Mouse (Mus musculus) bone marrow, adult 2 months (tissue): Measurements from ENCODE around the gene Josd2. TPM values are rescaled to one million over a fixed set of nuclear protein-coding genes. Genes with fewer than 3 reads are reported as not detected.

Experiments used
- H3K27ac ChIP-seq: fragments of 200-500 bp; 2 replicates; pipeline ENCODE4 v1.5.1; 2012; ENCODE audit warnings: low read depth, mild to moderate bottlenecking, control low read depth, inconsistent platforms, low read length; ENCODE audit not compliant: control insufficient read depth, poor library complexity, insufficient read depth
- H3K4me1 ChIP-seq: fragments of 200-500 bp; 2 replicates; pipeline ENCODE4 v1.6.1; 2011; ENCODE audit warnings: low read length; ENCODE audit not compliant: control insufficient read depth, insufficient read depth
- H3K4me3 ChIP-seq: fragments of 200-500 bp; replicated peaks from 2 replicates; pipeline ENCODE3; 2011; ENCODE audit warnings: mild to moderate bottlenecking, low read depth, low read length, control low read depth; ENCODE audit not compliant: control insufficient read depth
- CTCF ChIP-seq: fragments of 200-500 bp; IDR thresholded peaks from 2 replicates; pipeline ENCODE4 v1.5.1; 2011; ENCODE audit warnings: low read length, control low read depth; ENCODE audit not compliant: control insufficient read depth, insufficient read depth
- POLR2A ChIP-seq: fragments of 200-500 bp; IDR thresholded peaks from 2 replicates; pipeline ENCODE4 v1.6.1; 2011; ENCODE audit warnings: low read depth, mild to moderate bottlenecking, control low read depth, low read length, borderline replicate concordance; ENCODE audit not compliant: control insufficient read depth
- WGBS: fragments of 180-500 bp; shearing (Covaris S2); methylation state at CpG from one replicate; pipeline ENCODE4 v1.1.7; 2018; 5-methylcytosine and 5-hydroxymethylcytosine counted together
- polyA plus RNA-seq: library from polyadenylated mRNA; stranded (reverse); fragments of >200 nt; gene quantifications from 2 replicates; pipeline ENCODE4 v1.2.4, GENCODE M21; 2011; ENCODE audit warnings: low replicate concordance; ENCODE audit not compliant: missing spikeins, insufficient read depth, insufficient read length

Josd2 gene
- polyA plus RNA-seq, 1 experiment, result 154 TPM

DNA sequence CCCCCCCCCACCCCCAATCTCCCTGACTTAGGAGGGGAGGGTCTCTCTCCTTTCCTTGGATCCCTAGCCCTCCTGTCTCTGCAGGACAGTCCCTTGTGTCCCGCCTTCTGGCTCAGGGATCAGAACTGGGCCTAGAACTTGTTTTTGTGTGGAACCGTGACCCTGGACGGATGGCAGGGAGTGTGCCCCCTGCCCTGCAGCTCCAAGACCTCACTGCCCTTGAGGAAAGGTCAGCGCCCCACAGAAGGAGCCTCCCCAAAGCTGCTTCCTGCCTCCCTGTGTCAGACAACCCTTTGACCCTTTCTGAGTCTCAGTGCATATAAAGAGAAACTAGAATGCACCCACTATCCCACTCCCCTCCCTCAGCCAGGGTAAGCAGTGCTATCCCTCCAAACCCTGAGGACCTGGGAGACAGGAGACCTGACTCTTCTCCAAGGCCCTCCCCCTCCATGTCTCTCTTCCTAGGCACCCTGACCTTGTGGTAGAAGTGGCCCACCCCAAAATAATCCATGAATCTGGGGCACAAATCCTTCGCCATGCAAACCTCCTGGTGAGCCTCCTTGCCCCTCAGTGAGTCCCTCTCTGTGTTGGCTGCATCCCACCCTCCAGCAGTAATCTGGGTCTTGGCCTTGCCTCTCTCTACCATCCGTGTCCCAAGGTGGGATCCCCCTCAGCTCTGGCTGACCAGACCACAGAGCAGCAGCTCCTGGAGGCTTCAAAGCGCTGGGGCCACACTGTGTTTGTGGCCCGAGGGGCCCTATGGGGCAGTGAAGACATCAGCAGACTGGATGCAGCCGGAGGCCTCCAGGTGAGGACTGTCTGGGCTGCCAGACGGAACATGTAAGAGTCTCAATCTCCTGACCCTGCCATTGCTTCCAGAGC lies 1.5 kb upstream of the Josd2 start:
- TF ChIP-seq POLR2A (no peak), CTCF (no peak)
- Histone ChIP-seq H3K27ac (no peak overlapping the region), H3K4me3 (no peak overlapping the region), H3K4me1 (no peaks in the 10 kb centered on the region; the same call in 1 of the 2 replicates)
- 81% methylated on average over 10 of the region's 10 CpGs for WGBS

- H3K4me1 ChIP-seq, result no peaks in the 10 kb centered on the region; the same call in 1 of the 2 replicates
- H3K27ac ChIP-seq, result no peak overlapping the region
These were observed 880 bp upstream of the Josd2 start for GRCm38 (mm10) chr7:44466888-44467311.

GRCm38 (mm10) chr7:44468644-44469285 lies 985 bp downstream of the Josd2 start:
- peak overlapping the region; percentile 72 for H3K4me3 ChIP-seq
- H3K27ac ChIP-seq, result peak overlapping the region; percentile 56
- peaks cover 1% of the 10 kb centered on the region for H3K4me1 ChIP-seq
- 0 out of 2 replicates have a peak, but pooled peaks have one; percentile 6 for TF ChIP-seq POLR2A
- TF ChIP-seq CTCF, result no peak
- WGBS, result 72% methylated on average over 15 of the region's 15 CpGs

More at GRCm38 (mm10) chr7:44466888-44467311, 880 bp upstream of the Josd2 start:
- 89% methylated on average over 16 of the region's 16 CpGs for WGBS
- no peak overlapping the region for H3K4me3 ChIP-seq
- TF ChIP-seq POLR2A, result no peak
- TF ChIP-seq CTCF, result no peak

- peak overlapping the region; percentile 8 for H3K4me3 ChIP-seq
- H3K27ac ChIP-seq, result peak overlapping the region; percentile 80
- TF ChIP-seq POLR2A (peak; percentile 55; the same call in 1 of the 2 replicates), CTCF (no peak)
- whole genome bisulfite sequencing, result 76% methylated on average over 16 of the region's 16 CpGs
- H3K4me1 ChIP-seq, result peaks cover 1% of the 10 kb centered on the region
These were observed 2.2 kb downstream of the Josd2 start for GRCm38 (mm10) chr7:44469677-44470675.

GRCm38 (mm10) chr7:44470696-44471612 lies 3.2 kb downstream of the Josd2 start:
- TF ChIP-seq POLR2A, result no peak
- no peak for TF ChIP-seq CTCF
- H3K4me1 ChIP-seq, result peaks cover 1% of the 10 kb centered on the region
- H3K4me3 ChIP-seq, result no peak overlapping the region
- WGBS, result 89% methylated on average over 16 of the region's 16 CpGs
- peak overlapping the region; percentile 80 for H3K27ac ChIP-seq

DNA sequence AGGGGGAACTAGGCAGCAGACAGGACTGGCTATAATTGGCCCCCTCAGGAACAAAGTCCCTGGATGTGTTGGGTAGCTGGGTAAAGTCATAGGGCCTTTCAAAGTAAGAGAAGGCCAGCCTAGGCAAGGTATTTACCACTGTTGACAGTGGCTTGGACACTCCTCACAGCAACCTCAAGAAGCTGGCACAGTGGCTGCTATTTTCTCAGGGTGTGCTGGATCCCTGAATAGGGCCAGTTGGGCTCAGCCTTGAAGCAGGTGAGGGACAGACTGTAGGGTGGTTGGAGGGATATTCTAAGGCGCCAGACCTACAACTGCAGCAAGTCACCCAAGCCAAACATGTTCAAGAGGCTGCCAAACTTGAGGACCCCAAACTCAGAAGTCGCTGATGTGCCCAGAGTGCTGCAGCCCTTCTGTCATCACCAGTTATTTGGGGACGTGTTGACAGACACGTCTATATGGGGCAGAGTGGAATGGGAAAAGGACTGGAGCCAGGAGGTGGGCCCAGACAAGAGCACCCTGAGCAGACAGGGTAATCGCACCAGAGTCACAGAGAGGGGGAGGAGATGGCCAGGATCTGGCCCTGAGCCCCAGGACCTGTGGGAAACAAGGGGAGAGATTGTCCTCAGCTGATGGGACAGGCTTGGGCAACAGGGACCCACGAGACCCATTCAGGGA lies 4.2 kb downstream of the Josd2 start:
- peaks cover 1% of the 10 kb centered on the region for H3K4me1 ChIP-seq
- no peak overlapping the region for H3K4me3 ChIP-seq
- WGBS, result 54% methylated on average over 6 of the region's 6 CpGs
- H3K27ac ChIP-seq, result no peak overlapping the region
- no peak for TF ChIP-seq CTCF
- no peak for TF ChIP-seq POLR2A

DNA sequence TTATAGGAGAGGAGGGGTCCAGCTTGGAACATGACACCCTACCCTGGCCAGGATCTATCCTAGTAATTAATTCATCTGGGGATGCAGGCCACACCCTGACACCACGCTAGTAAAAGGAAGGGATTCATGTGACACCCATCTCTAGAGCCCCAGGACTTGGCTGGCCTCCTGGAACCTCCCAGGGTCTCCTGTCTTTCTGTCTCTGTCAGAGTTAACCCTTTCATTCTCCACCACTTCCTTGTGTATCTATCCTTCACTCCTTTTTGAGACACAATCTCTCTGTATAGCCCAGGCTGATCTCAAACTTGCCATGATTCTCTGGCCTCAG lies 4.7 kb downstream of the Josd2 start:
- 58% methylated on average over 1 of the region's 1 CpGs for WGBS
- Histone ChIP-seq H3K4me1 (peaks cover 1% of the 10 kb centered on the region), H3K4me3 (no peak overlapping the region), H3K27ac (no peak overlapping the region)
- TF ChIP-seq CTCF (no peak), POLR2A (no peak)
